Mouse (Mus musculus): Measurements from ENCODE around the gene Zfp207.

- TF ChIP-seq CTCF (IDR thresholded peaks at IDR 0.05; ENCODE audit: low read depth, low read length) (no peak), GATA2 (IDR thresholded peaks at IDR 0.05; ENCODE audit: borderline replicate concordance, low read depth, low read length) (no peak), TAL1 (conservative IDR thresholded peaks at IDR 0.05; ENCODE audit: low read depth, low read length) (no peak), POLR2AphosphoS5 (IDR thresholded peaks at IDR 0.05; ENCODE audit: insufficient replicate concordance, low read depth, low read length) (no peak)
These were observed 41.6 kb downstream of the Zfp207 start for GRCm38 (mm10) chr11:80424691-80425090.
